Mouse (Mus musculus) bone marrow, adult 2 months (tissue): Measurements from ENCODE around the gene Lrrc52. TPM values are rescaled to one million over a fixed set of nuclear protein-coding genes. Genes with fewer than 3 reads are reported as not detected.

ENCODE experiments used
- H3K27ac ChIP-seq: fragments of 200-500 bp; 2 replicates; pipeline ENCODE4 v1.5.1; 2012; ENCODE audit warnings: low read depth, mild to moderate bottlenecking, control low read depth, inconsistent platforms, low read length; ENCODE audit not compliant: control insufficient read depth, poor library complexity, insufficient read depth
- H3K4me1 ChIP-seq: fragments of 200-500 bp; 2 replicates; pipeline ENCODE4 v1.6.1; 2011; ENCODE audit warnings: low read length; ENCODE audit not compliant: control insufficient read depth, insufficient read depth
- H3K4me3 ChIP-seq: fragments of 200-500 bp; replicated peaks from 2 replicates; pipeline ENCODE3; 2011; ENCODE audit warnings: mild to moderate bottlenecking, low read depth, low read length, control low read depth; ENCODE audit not compliant: control insufficient read depth
- CTCF ChIP-seq: fragments of 200-500 bp; IDR thresholded peaks from 2 replicates; pipeline ENCODE4 v1.5.1; 2011; ENCODE audit warnings: low read length, control low read depth; ENCODE audit not compliant: control insufficient read depth, insufficient read depth
- POLR2A ChIP-seq: fragments of 200-500 bp; IDR thresholded peaks from 2 replicates; pipeline ENCODE4 v1.6.1; 2011; ENCODE audit warnings: low read depth, mild to moderate bottlenecking, control low read depth, low read length, borderline replicate concordance; ENCODE audit not compliant: control insufficient read depth
- WGBS: fragments of 180-500 bp; shearing (Covaris S2); methylation state at CpG from one replicate; pipeline ENCODE4 v1.1.7; 2018; 5-methylcytosine and 5-hydroxymethylcytosine counted together
- polyA plus RNA-seq: library from polyadenylated mRNA; stranded (reverse); fragments of >200 nt; gene quantifications from 2 replicates; pipeline ENCODE4 v1.2.4, GENCODE M21; 2011; ENCODE audit warnings: low replicate concordance; ENCODE audit not compliant: missing spikeins, insufficient read depth, insufficient read length

Lrrc52 gene
- polyA plus RNA-seq, 1 experiment: not detected

DNA sequence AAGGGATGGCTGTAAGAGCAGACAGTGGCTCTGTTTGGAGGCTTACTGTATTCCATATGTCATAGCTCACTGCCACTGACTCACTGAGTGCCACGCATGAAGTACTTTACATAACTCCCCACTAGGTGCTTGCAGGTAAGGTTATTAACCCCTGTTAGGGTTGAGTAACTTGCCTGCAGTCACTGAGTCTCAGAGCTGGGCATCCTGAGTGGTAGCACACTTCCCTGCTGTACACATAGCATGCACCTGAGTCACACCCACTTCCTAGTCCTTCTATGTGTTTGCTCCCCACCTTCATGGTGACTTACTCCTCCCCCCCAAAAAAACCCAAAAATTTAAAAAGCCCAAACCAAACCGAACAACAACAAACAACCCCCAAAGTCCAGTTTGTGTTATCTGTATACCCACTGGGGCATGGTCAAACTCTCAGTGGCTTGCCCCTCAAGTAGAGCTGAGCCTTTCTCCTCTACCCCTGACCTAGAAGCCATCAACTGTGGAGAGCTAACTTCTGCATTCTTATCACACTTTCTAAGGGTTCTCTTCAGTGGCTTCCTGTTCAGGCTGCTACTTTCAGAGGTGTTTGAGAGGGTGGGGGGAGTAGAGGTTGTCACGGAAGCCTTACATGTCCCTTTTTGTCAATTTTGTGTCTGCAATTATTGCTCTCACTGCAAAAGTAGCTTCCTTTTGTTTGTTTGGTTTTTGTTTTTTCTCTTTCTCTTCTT lies 20.5 kb upstream of the Lrrc52 start:
- TF ChIP-seq POLR2A (no peak), CTCF (no peak)
- Histone ChIP-seq H3K4me3 (no peak overlapping the region), H3K27ac (no peak overlapping the region), H3K4me1 (no peaks in the 10 kb centered on the region)
- WGBS: 21% methylated on average over 3 of the region's 3 CpGs

DNA sequence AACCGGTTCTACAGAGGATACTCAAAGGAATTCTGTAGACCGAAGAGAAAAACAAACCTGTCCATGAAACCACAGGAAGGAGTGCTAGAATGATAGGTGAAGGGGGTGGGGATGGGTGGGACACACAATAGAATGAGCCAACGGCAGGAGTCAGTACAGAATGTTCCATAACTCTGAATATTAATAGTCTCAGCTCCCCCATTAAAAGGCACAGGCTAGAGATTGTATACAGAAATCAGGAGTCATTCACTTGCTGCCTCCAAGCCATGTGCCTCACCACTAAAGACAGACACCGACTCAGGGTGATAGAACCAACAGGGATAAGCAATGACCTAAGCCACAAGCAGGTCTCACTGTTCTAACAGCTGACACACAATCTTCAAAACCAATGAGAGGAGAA lies 16.3 kb upstream of the Lrrc52 start:
- 32% methylated on average over 4 of the region's 4 CpGs for WGBS
- no peak overlapping the region for H3K27ac ChIP-seq
- H3K4me3 ChIP-seq: no peak overlapping the region
- TF ChIP-seq CTCF (no peak), POLR2A (no peak)
- H3K4me1 ChIP-seq: no peaks in the 10 kb centered on the region

GRCm38 (mm10) chr1:167473585-167473984 lies 7.0 kb upstream of the Lrrc52 start:
- no peak for TF ChIP-seq CTCF
- no peak for TF ChIP-seq POLR2A
- 78% methylated on average over 4 of the region's 4 CpGs for WGBS

DNA sequence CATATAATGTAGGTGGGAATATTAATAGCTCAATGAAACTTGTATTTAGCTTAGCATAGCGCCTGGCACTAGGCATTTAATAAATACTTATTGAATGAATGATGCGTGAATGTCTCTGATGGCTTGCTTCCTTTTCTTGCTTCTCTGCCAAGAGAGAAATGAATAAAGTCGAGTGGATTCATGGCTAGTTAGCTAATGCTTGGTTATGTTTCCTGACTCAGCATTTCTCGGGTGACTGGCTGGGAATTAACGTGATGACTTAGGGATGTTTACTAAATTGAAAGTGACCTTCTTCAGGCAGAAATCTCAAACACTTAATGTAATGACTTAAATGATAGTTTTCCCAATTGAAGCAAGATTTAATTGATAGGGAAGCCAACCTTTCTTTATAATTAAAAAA lies 1.3 kb upstream of the Lrrc52 start:
- TF ChIP-seq CTCF (no peak), POLR2A (no peak)
- no peaks in the 10 kb centered on the region for H3K4me1 ChIP-seq
- WGBS: 39% methylated on average over 5 of the region's 5 CpGs
- no peak overlapping the region for H3K4me3 ChIP-seq
- H3K27ac ChIP-seq: no peak overlapping the region

More at GRCm38 (mm10) chr1:167473585-167473984, 7.0 kb upstream of the Lrrc52 start:
- H3K4me1 ChIP-seq: no peaks in the 10 kb centered on the region
- no peak overlapping the region for H3K4me3 ChIP-seq
- no peak overlapping the region for H3K27ac ChIP-seq

GRCm38 (mm10) chr1:167457311-167457710 lies 9.3 kb downstream of the Lrrc52 start:
- TF ChIP-seq CTCF (no peak), POLR2A (no peak)
- Histone ChIP-seq H3K4me3 (no peak overlapping the region), H3K4me1 (no peaks in the 10 kb centered on the region), H3K27ac (no peak overlapping the region)
- WGBS: 73% methylated on average over 3 of the region's 3 CpGs

GRCm38 (mm10) chr1:167453048-167453447 lies 13.5 kb downstream of the Lrrc52 start:
- TF ChIP-seq CTCF (no peak), POLR2A (no peak)
- WGBS: 17% methylated on average over 3 of the region's 3 CpGs
- no peaks in the 10 kb centered on the region for H3K4me1 ChIP-seq
- no peak overlapping the region for H3K27ac ChIP-seq
- no peak overlapping the region for H3K4me3 ChIP-seq

GRCm38 (mm10) chr1:167452456-167452855 lies 14.1 kb downstream of the Lrrc52 start:
- H3K27ac ChIP-seq: no peak overlapping the region
- no peak overlapping the region for H3K4me3 ChIP-seq
- WGBS: 8% methylated on average over 6 of the region's 6 CpGs
- H3K4me1 ChIP-seq: no peaks in the 10 kb centered on the region
- no peak for TF ChIP-seq CTCF
- no peak for TF ChIP-seq POLR2A

GRCm38 (mm10) chr1:167448598-167448997 lies 18.0 kb downstream of the Lrrc52 start:
- WGBS: 25% methylated on average over 7 of the region's 7 CpGs

More at GRCm38 (mm10) chr1:167448598-167448997, 18.0 kb downstream of the Lrrc52 start:
- Histone ChIP-seq H3K4me3 (no peak overlapping the region), H3K4me1 (no peaks in the 10 kb centered on the region; the same call in 1 of the 2 replicates), H3K27ac (no peak overlapping the region)
- no peak for TF ChIP-seq CTCF
- TF ChIP-seq POLR2A: no peak
